Mouse (Mus musculus) thymus, adult 2 months (tissue): ENCODE results near the gene Hist1h3b.

ENCODE experiments used
- CTCF ChIP-seq: fragments of 200-500 bp; IDR thresholded peaks from 2 replicates; pipeline ENCODE4 v1.5.1; 2012; ENCODE audit warnings: mild to moderate bottlenecking, control low read depth, low read length, moderate library complexity, borderline replicate concordance; ENCODE audit not compliant: control insufficient read depth, poor library complexity, insufficient read depth; ENCODE audit errors: extremely low read depth
- POLR2A ChIP-seq: fragments of 200-500 bp; IDR thresholded peaks from 2 replicates; pipeline ENCODE4 v1.6.1; 2012; ENCODE audit warnings: mild to moderate bottlenecking, low read length, control low read depth, moderate library complexity; ENCODE audit not compliant: control insufficient read depth, poor library complexity, insufficient read depth; ENCODE audit errors: extremely low read depth

GRCm38 (mm10) chr13:23708654-23709053 lies 43.4 kb upstream of the Hist1h3b start:
- TF ChIP-seq CTCF (no peak), POLR2A (no peak)
